ENCODE assay signal across 10 mouse cellular contexts in genomic region chr16:34513956-34514593, GRCm38 (mm10). TPM values are rescaled to one million over a fixed set of nuclear protein-coding genes. Genes with fewer than 3 reads are reported as not detected.
DNase-seq lines count a peak whose midpoint lies in the region; ATAC-seq and TF ChIP-seq lines count a peak whose summit lies in the region.
"Had no signal": no experiment of that assay in that cellular context is flagged by ENCODE, and none has a peak within 500 bp of the region (broad histone marks: within the 10 kb centered on the region; RNA-seq: fewer than 3 reads in every experiment).

No protein-coding gene starts in this region.

- H3K36me3 ChIP-seq in forebrain, embryonic 13.5 days (ENCODE audit: poor library complexity, severe bottlenecking): no peaks in the 10 kb centered on the region; the same call in 1 of the 2 replicates
- no peaks in the 10 kb centered on the region for H3K36me3 ChIP-seq in forebrain, embryonic 11.5 days (ENCODE audit: control insufficient read depth, insufficient read depth, low read length)
- H3K36me3 ChIP-seq: limb, embryonic 12.5 days had no signal

- H3K9me3 ChIP-seq in forebrain, embryonic 13.5 days (replicated peaks): no peaks in the 10 kb centered on the region
- H3K9me3 ChIP-seq in forebrain, embryonic 11.5 days (ENCODE audit: control insufficient read depth, low read length): no peaks in the 10 kb centered on the region
- H3K9me3 ChIP-seq: limb, embryonic 12.5 days had no signal

- peak overlapping the region; percentile 48 for H3K27ac ChIP-seq in forebrain, embryonic 13.5 days
- no peak overlapping the region for H3K27ac ChIP-seq in forebrain, embryonic 11.5 days (ENCODE audit: low read depth, low read length)
- H3K27ac ChIP-seq: limb, embryonic 12.5 days had no signal

- TF ChIP-seq POLR2A in lung, adult 2 months (IDR thresholded peaks at IDR 0.05; ENCODE audit: borderline replicate concordance, extremely low read depth, low read depth, low read length): no peak

- no peak for TF ChIP-seq CTCF in lung, adult 2 months (IDR thresholded peaks at IDR 0.05; ENCODE audit: insufficient read depth, low read length)

- no peaks in the 10 kb centered on the region for H3K27me3 ChIP-seq in forebrain, embryonic 13.5 days
- no peaks in the 10 kb centered on the region for H3K27me3 ChIP-seq in forebrain, embryonic 11.5 days (ENCODE audit: control insufficient read depth, insufficient read depth, low read length)
- H3K27me3 ChIP-seq: limb, embryonic 12.5 days had no signal

- peak overlapping the region; percentile 34; the same call in 1 of the 2 replicates for H3K9ac ChIP-seq in forebrain, embryonic 13.5 days
- H3K9ac ChIP-seq in forebrain, embryonic 11.5 days (ENCODE audit: low read length): no peak overlapping the region; the same call in 1 of the 2 replicates
- H3K9ac ChIP-seq: limb, embryonic 12.5 days had no signal

- intact Hi-C loops in left cerebral cortex, postnatal 14 days (cut with DNase I): no loop called here
- intact Hi-C loops in gastrocnemius, postnatal 14 days (cut with DNase I; ENCODE audit: low total_unique reads): no loop called here

- 52% methylated on average over 13 of the region's 13 CpGs for WGBS in forebrain, embryonic 13.5 days
- WGBS in forebrain, embryonic 11.5 days: 68% methylated on average over 13 of the region's 13 CpGs
- WGBS in lung, adult 2 months: 75% methylated on average over 13 of the region's 13 CpGs

- no peak overlapping the region for H3K4me3 ChIP-seq in forebrain, embryonic 13.5 days
- no peak overlapping the region for H3K4me3 ChIP-seq in forebrain, embryonic 11.5 days (ENCODE audit: low read depth, low read length)
- no peak overlapping the region for H3K4me3 ChIP-seq in lung, adult 2 months (replicated peaks; ENCODE audit: extremely low read depth, low read depth, low read length)
- H3K4me3 ChIP-seq: limb, embryonic 12.5 days had no signal

- DNase-seq in forebrain, embryonic 11.5 days (ENCODE audit: low spot score): no peak
- DNase-seq in thymus, postnatal 4 days: peak; percentile 16
- DNase-seq in thymus, postnatal 14 days: no peak
- DNase-seq in left cerebral cortex, postnatal 14 days (ENCODE audit: low spot score in 2 of 2): peak; percentile 77 to 86
- peak; percentile 88 for DNase-seq in telencephalon, adult 2 months (ENCODE audit: low read depth, low spot score)
- DNase-seq in lung, adult 2 months: no peak
- DNase-seq in gastrocnemius, postnatal 14 days: no peak
- DNase-seq: gastrocnemius, postnatal 36 days had no signal

- peak overlapping the region; percentile 9; the same call in 1 of the 2 replicates for H3K4me2 ChIP-seq in forebrain, embryonic 13.5 days
- H3K4me2 ChIP-seq in forebrain, embryonic 11.5 days (ENCODE audit: low read depth, low read length, severe bottlenecking): no peak overlapping the region
- H3K4me2 ChIP-seq: limb, embryonic 12.5 days had no signal

- peaks cover 74% of the 10 kb centered on the region for H3K4me1 ChIP-seq in forebrain, embryonic 13.5 days
- peaks cover 8% of the 10 kb centered on the region; the same call in 1 of the 2 replicates for H3K4me1 ChIP-seq in forebrain, embryonic 11.5 days (replicated peaks; ENCODE audit: control insufficient read depth, insufficient read depth, low read length)
- no peaks in the 10 kb centered on the region for H3K4me1 ChIP-seq in lung, adult 2 months (ENCODE audit: control insufficient read depth, insufficient read depth, low read length)

- no peak; the same call in 1 of the 2 replicates for ATAC-seq in forebrain, embryonic 13.5 days
- no peak for ATAC-seq in forebrain, embryonic 11.5 days (replicated peaks; ENCODE audit: low FRiP score)

RNA-seq across cellular contexts. Expression of gene Kalrn, which starts 59.3 kb away (rescaled TPM):
- 31.5 and 34.4 TPM in 2 replicates for polyA plus RNA-seq in forebrain, embryonic 13.5 days (2015; fragmentation: Nextera tagmentation; extraction: Ambion mirVana)
- polyA plus RNA-seq in forebrain, embryonic 11.5 days (2014; fragmentation: Nextera tagmentation; extraction: Ambion mirVana): 21.3 and 22.4 TPM in 2 replicates
- total RNA-seq in left cerebral cortex, postnatal 14 days (2021): 100 to 1,000 TPM; 431 to 495 TPM
- polyA plus RNA-seq in lung, adult 2 months (2012; rRNA removed): 9.7 and 11.8 TPM in 2 replicates
- total RNA-seq in gastrocnemius, postnatal 14 days (2021): 10 to 100 TPM; 16.3 to 20.2 TPM

Comparison
In these comparisons a context has a peak if more than half of its experiments do, and no peak if none do; other contexts are left out.
1. DNase-seq: peak in thymus, postnatal 4 days (single experiment), left cerebral cortex, postnatal 14 days (2 of 2) and telencephalon, adult 2 months (single experiment); none in forebrain, embryonic 11.5 days (single experiment), thymus, postnatal 14 days (single experiment), lung, adult 2 months (single experiment) and gastrocnemius, postnatal 14 days (single experiment).